Mouse (Mus musculus): ENCODE measurements around the gene Fyn. TPM values are rescaled to one million over a fixed set of nuclear protein-coding genes. Genes with fewer than 3 reads are reported as not detected.

Gene Fyn
- polyA plus RNA-seq, 1 experiment from 2014 or later: 6.5 TPM

GRCm38 (mm10) chr10:39490349-39491121 lies 121.9 kb downstream of the Fyn start:
- no peak for DNase-seq

GRCm38 (mm10) chr10:39492146-39492545 lies 123.5 kb downstream of the Fyn start:
- no peak for TF ChIP-seq CTCF (IDR thresholded peaks at IDR 0.05; ENCODE audit: low read depth)
- TF ChIP-seq EP300 (IDR thresholded peaks at IDR 0.05; ENCODE audit: low read depth): no peak
- Histone ChIP-seq H3K27me3 (ENCODE audit: insufficient read depth, low read length) (no peaks in the 10 kb centered on the region), H3K4me3 (ENCODE audit: low read depth, low read length) (no peak overlapping the region), H3K4me2 (ENCODE audit: low read depth, low read length) (no peak overlapping the region), H3K9ac (replicated peaks) (no peak overlapping the region), H3K9me3 (ENCODE audit: low read length) (no peaks in the 10 kb centered on the region), H3K36me3 (replicated peaks; ENCODE audit: insufficient read depth, low read length) (no peaks in the 10 kb centered on the region), H3K4me1 (ENCODE audit: insufficient read depth) (peaks cover 32% of the 10 kb centered on the region), H3K27ac (ENCODE audit: low read depth) (no peak overlapping the region)
- WGBS (ENCODE audit: insufficient replicate concordance): 78% methylated on average over 6 of the region's 6 CpGs
- DNase-seq (no peak), ATAC-seq (no peak)

More at GRCm38 (mm10) chr10:39490349-39491121, 121.9 kb downstream of the Fyn start:
- WGBS (ENCODE audit: insufficient replicate concordance): 69% methylated on average over 9 of the region's 9 CpGs
- Histone ChIP-seq H3K9me3 (ENCODE audit: low read length) (no peaks in the 10 kb centered on the region), H3K36me3 (replicated peaks; ENCODE audit: insufficient read depth, low read length) (no peaks in the 10 kb centered on the region), H3K27me3 (ENCODE audit: insufficient read depth, low read length) (no peaks in the 10 kb centered on the region), H3K9ac (replicated peaks) (no peak overlapping the region), H3K4me3 (ENCODE audit: low read depth, low read length) (no peak overlapping the region), H3K4me2 (ENCODE audit: low read depth, low read length) (no peak overlapping the region), H3K4me1 (ENCODE audit: insufficient read depth) (peaks cover 31% of the 10 kb centered on the region), H3K27ac (ENCODE audit: low read depth) (no peak overlapping the region; the same call in 1 of the 2 replicates)
- TF ChIP-seq CTCF (IDR thresholded peaks at IDR 0.05; ENCODE audit: low read depth): no peak
- TF ChIP-seq EP300 (IDR thresholded peaks at IDR 0.05; ENCODE audit: low read depth): no peak
- no peak for ATAC-seq

- ATAC-seq (no peak), DNase-seq (no peak)
- WGBS (ENCODE audit: insufficient replicate concordance): 85% methylated on average over 3 of the region's 3 CpGs
- TF ChIP-seq CTCF (IDR thresholded peaks at IDR 0.05; ENCODE audit: low read depth): no peak
- TF ChIP-seq EP300 (IDR thresholded peaks at IDR 0.05; ENCODE audit: low read depth): no peak
- Histone ChIP-seq H3K36me3 (replicated peaks; ENCODE audit: insufficient read depth, low read length) (no peaks in the 10 kb centered on the region), H3K4me1 (ENCODE audit: insufficient read depth) (peaks cover 28% of the 10 kb centered on the region), H3K9ac (replicated peaks) (no peak overlapping the region), H3K9me3 (ENCODE audit: low read length) (no peaks in the 10 kb centered on the region), H3K4me3 (ENCODE audit: low read depth, low read length) (no peak overlapping the region), H3K27ac (ENCODE audit: low read depth) (no peak overlapping the region), H3K4me2 (ENCODE audit: low read depth, low read length) (no peak overlapping the region), H3K27me3 (ENCODE audit: insufficient read depth, low read length) (no peaks in the 10 kb centered on the region)
Observed at GRCm38 (mm10) chr10:39493007-39493406, 124.4 kb downstream of the Fyn start.

GRCm38 (mm10) chr10:39498641-39499040 lies 130.0 kb downstream of the Fyn start:
- TF ChIP-seq EP300 (IDR thresholded peaks at IDR 0.05; ENCODE audit: low read depth): no peak
- no peak for TF ChIP-seq CTCF (IDR thresholded peaks at IDR 0.05; ENCODE audit: low read depth)
- ATAC-seq (no peak), DNase-seq (no peak)
- H3K9ac ChIP-seq (replicated peaks): no peak overlapping the region
- H3K4me1 ChIP-seq (ENCODE audit: insufficient read depth): peaks cover 14% of the 10 kb centered on the region
- H3K4me2 ChIP-seq (ENCODE audit: low read depth, low read length): no peak overlapping the region
- no peaks in the 10 kb centered on the region for H3K36me3 ChIP-seq (replicated peaks; ENCODE audit: insufficient read depth, low read length)
- H3K4me3 ChIP-seq (ENCODE audit: low read depth, low read length): no peak overlapping the region
- H3K27ac ChIP-seq (ENCODE audit: low read depth): no peak overlapping the region
- no peaks in the 10 kb centered on the region for H3K27me3 ChIP-seq (ENCODE audit: insufficient read depth, low read length)
- WGBS (ENCODE audit: insufficient replicate concordance): 63% methylated on average over 7 of the region's 7 CpGs
- H3K9me3 ChIP-seq (ENCODE audit: low read length): no peaks in the 10 kb centered on the region

GRCm38 (mm10) chr10:39501571-39501970 lies 132.9 kb downstream of the Fyn start:
- H3K4me2 ChIP-seq (ENCODE audit: low read depth, low read length): no peak overlapping the region
- peaks cover 11% of the 10 kb centered on the region; the same call in 1 of the 2 replicates for H3K4me1 ChIP-seq (ENCODE audit: insufficient read depth)
- no peaks in the 10 kb centered on the region for H3K9me3 ChIP-seq (ENCODE audit: low read length)
- no peak overlapping the region for H3K9ac ChIP-seq (replicated peaks)
- no peak overlapping the region for H3K4me3 ChIP-seq (ENCODE audit: low read depth, low read length)
- no peak overlapping the region for H3K27ac ChIP-seq (ENCODE audit: low read depth)
- TF ChIP-seq EP300 (IDR thresholded peaks at IDR 0.05; ENCODE audit: low read depth) (no peak), CTCF (IDR thresholded peaks at IDR 0.05; ENCODE audit: low read depth) (no peak)
- no peak for DNase-seq
- no peaks in the 10 kb centered on the region for H3K36me3 ChIP-seq (replicated peaks; ENCODE audit: insufficient read depth, low read length)
- 72% methylated on average over 10 of the region's 10 CpGs for WGBS (ENCODE audit: insufficient replicate concordance)
- ATAC-seq: no peak
- H3K27me3 ChIP-seq (ENCODE audit: insufficient read depth, low read length): no peaks in the 10 kb centered on the region

- Histone ChIP-seq H3K27me3 (ENCODE audit: insufficient read depth, low read length) (no peaks in the 10 kb centered on the region), H3K4me2 (ENCODE audit: low read depth, low read length) (peak overlapping the region; percentile 19; the same call in 1 of the 2 replicates), H3K27ac (ENCODE audit: low read depth) (no peak overlapping the region), H3K4me3 (ENCODE audit: low read depth, low read length) (no peak overlapping the region), H3K4me1 (ENCODE audit: insufficient read depth) (peaks cover 11% of the 10 kb centered on the region; the same call in 1 of the 2 replicates), H3K9ac (replicated peaks) (no peak overlapping the region), H3K9me3 (ENCODE audit: low read length) (no peaks in the 10 kb centered on the region), H3K36me3 (replicated peaks; ENCODE audit: insufficient read depth, low read length) (no peaks in the 10 kb centered on the region)
- no peak for TF ChIP-seq EP300 (IDR thresholded peaks at IDR 0.05; ENCODE audit: low read depth)
- no peak for TF ChIP-seq CTCF (IDR thresholded peaks at IDR 0.05; ENCODE audit: low read depth)
- DNase-seq: peak; percentile 76
- 69% methylated on average over 13 of the region's 13 CpGs for WGBS (ENCODE audit: insufficient replicate concordance)
- peak; percentile 72 for ATAC-seq
Observed at GRCm38 (mm10) chr10:39501977-39502706, 133.5 kb downstream of the Fyn start.

All from liver, postnatal 0 days (tissue).